Mouse (Mus musculus) hindbrain, embryonic 13.5 days (tissue): Measurements from ENCODE around the gene Iqgap1. TPM values are rescaled to one million over a fixed set of nuclear protein-coding genes. Genes with fewer than 3 reads are reported as not detected.

Source experiments
- ATAC-seq: fragments of 200-750 bp; cut with Nextera tagmentation; 2 replicates; pipeline ENCODE4 v1.8.0; 2017; ENCODE audit warnings: moderate TSS enrichment; ENCODE audit not compliant: low FRiP score
- H3K27ac ChIP-seq: fragments of 300-500 bp; sonication (generic); 2 replicates; pipeline ENCODE4 v1.5.1; 2015; ENCODE audit warnings: inconsistent platforms, mild to moderate bottlenecking, moderate library complexity
- H3K27me3 ChIP-seq: fragments of 300-500 bp; sonication (generic); 2 replicates; pipeline ENCODE4 v1.6.1; 2015; ENCODE audit warnings: mild to moderate bottlenecking, inconsistent platforms
- H3K36me3 ChIP-seq: fragments of 300-500 bp; sonication (generic); 2 replicates; pipeline ENCODE4 v1.6.1; 2015; ENCODE audit warnings: mild to moderate bottlenecking, inconsistent platforms
- H3K4me1 ChIP-seq: fragments of 300-500 bp; sonication (generic); replicated peaks from 2 replicates; pipeline ENCODE4 v1.6.1; 2015; ENCODE audit warnings: inconsistent platforms
- H3K4me2 ChIP-seq: fragments of 300-500 bp; sonication (generic); 2 replicates; pipeline ENCODE4 v1.6.1; 2015; ENCODE audit warnings: inconsistent platforms, mild to moderate bottlenecking, moderate library complexity
- H3K4me3 ChIP-seq: fragments of 300-500 bp; sonication (generic); 2 replicates; pipeline ENCODE4 v1.5.1; 2015; ENCODE audit warnings: mild to moderate bottlenecking, inconsistent platforms
- H3K9ac ChIP-seq: fragments of 300-500 bp; sonication (generic); 2 replicates; pipeline ENCODE4 v1.6.1; 2015; ENCODE audit warnings: mild to moderate bottlenecking, inconsistent platforms
- H3K9me3 ChIP-seq: fragments of 300-500 bp; sonication (generic); 2 replicates; pipeline ENCODE4 v1.6.1; 2016; ENCODE audit warnings: inconsistent platforms
- WGBS: fragments of 180-500 bp; shearing (Covaris S2); methylation state at CpG from one replicate; pipeline ENCODE4 v1.1.7; 2015; 5-methylcytosine and 5-hydroxymethylcytosine counted together
- polyA plus RNA-seq: library from polyadenylated mRNA; unstranded; fragments of >200 nt; fragmentation: Nextera tagmentation; extraction: Ambion mirVana; gene quantifications from 2 replicates; pipeline ENCODE4 v1.2.1, GENCODE M21; 2015

The Iqgap1 gene
- polyA plus RNA-seq, 1 experiment from 2014 or later, result 21.1 TPM

DNA sequence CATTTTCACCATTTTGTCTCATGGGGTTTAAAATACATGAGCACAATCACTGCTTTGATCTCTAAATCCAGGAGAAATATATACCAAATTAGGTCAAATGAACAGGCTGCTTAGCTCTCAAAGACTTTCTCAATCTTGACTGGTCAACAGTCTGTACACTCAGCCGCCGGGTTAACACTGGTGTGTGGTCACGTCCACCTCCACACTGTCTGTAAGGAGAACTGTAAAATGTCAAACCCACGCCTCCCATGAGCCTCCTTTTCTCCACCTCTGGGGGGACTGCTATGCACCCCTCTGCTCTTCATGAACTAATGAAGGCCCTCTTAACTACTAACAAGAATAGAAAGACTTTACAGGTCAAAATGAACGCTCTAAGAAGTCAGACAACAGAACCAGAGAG, 36.2 kb downstream of the Iqgap1 start:
- no peak overlapping the region for H3K27ac ChIP-seq
- H3K9ac ChIP-seq, result no peak overlapping the region
- peaks cover 3% of the 10 kb centered on the region; the same call in 1 of the 2 replicates for H3K4me1 ChIP-seq
- no peak overlapping the region for H3K4me3 ChIP-seq
- no peaks in the 10 kb centered on the region for H3K27me3 ChIP-seq
- H3K36me3 ChIP-seq, result peaks cover 12% of the 10 kb centered on the region
- WGBS, result 87% methylated on average over 5 of the region's 5 CpGs
- H3K9me3 ChIP-seq, result no peaks in the 10 kb centered on the region
- ATAC-seq, result no peak
- H3K4me2 ChIP-seq, result no peak overlapping the region

DNA sequence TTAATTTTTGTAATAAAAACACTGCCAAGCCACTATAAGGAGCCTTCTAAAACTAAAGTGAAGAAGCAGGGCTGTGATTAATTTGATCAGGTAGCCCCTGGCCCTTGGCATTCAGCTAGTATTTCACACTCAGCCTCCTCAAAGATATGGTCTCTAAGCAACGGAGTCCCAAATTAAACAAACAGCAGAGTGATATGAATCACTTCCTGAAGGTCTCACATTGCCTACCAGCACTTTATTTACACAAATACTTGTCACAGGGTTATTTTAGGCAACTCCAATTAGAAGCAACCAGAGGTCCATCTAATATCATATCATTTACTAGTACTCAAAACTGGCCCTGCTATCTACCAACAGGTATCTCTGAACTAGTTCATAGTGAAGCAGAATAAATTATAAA, 36.7 kb downstream of the Iqgap1 start:
- H3K27me3 ChIP-seq, result no peaks in the 10 kb centered on the region
- no peak overlapping the region for H3K4me2 ChIP-seq
- no peak overlapping the region for H3K9ac ChIP-seq
- peaks cover 12% of the 10 kb centered on the region for H3K36me3 ChIP-seq
- no peak overlapping the region for H3K27ac ChIP-seq
- 76% methylated on average over 1 of the region's 1 CpGs for WGBS
- H3K9me3 ChIP-seq, result no peaks in the 10 kb centered on the region
- H3K4me1 ChIP-seq, result peaks cover 3% of the 10 kb centered on the region; the same call in 1 of the 2 replicates
- H3K4me3 ChIP-seq, result no peak overlapping the region
- ATAC-seq, result no peak

GRCm38 (mm10) chr7:80788002-80788401, 37.8 kb downstream of the Iqgap1 start:
- Histone ChIP-seq H3K27me3 (no peaks in the 10 kb centered on the region), H3K4me3 (no peak overlapping the region), H3K9me3 (no peaks in the 10 kb centered on the region), H3K27ac (no peak overlapping the region), H3K36me3 (peaks cover 7% of the 10 kb centered on the region), H3K4me2 (no peak overlapping the region), H3K9ac (no peak overlapping the region), H3K4me1 (peaks cover 3% of the 10 kb centered on the region; the same call in 1 of the 2 replicates)
- no peak for ATAC-seq
- 87% methylated on average over 7 of the region's 7 CpGs for WGBS

DNA sequence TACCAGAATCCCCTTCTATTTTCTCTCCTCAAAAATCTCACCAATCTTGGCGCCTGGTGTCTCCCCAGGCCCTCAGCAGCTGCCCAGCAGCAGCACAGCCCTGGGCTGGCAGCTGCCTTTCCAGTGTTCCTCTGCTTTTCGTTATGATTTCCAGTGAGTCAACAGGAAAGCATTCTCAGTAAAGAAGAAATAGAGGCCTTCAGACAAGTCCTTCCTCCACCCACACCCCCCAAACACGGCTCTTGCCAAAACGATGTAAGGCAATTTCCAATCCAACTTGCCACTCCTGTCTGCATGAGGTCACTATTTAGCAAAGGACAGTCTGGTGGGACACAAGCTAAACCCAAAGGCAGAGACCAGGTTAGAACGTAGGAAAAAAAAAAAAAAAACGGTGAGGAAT, 39.0 kb downstream of the Iqgap1 start:
- no peaks in the 10 kb centered on the region for H3K9me3 ChIP-seq
- H3K27ac ChIP-seq, result no peak overlapping the region
- no peaks in the 10 kb centered on the region for H3K36me3 ChIP-seq
- ATAC-seq, result no peak
- H3K4me1 ChIP-seq, result peaks cover 6% of the 10 kb centered on the region; the same call in 1 of the 2 replicates
- H3K4me2 ChIP-seq, result no peak overlapping the region
- H3K9ac ChIP-seq, result no peak overlapping the region
- no peaks in the 10 kb centered on the region for H3K27me3 ChIP-seq
- 80% methylated on average over 6 of the region's 6 CpGs for WGBS
- H3K4me3 ChIP-seq, result no peak overlapping the region

DNA sequence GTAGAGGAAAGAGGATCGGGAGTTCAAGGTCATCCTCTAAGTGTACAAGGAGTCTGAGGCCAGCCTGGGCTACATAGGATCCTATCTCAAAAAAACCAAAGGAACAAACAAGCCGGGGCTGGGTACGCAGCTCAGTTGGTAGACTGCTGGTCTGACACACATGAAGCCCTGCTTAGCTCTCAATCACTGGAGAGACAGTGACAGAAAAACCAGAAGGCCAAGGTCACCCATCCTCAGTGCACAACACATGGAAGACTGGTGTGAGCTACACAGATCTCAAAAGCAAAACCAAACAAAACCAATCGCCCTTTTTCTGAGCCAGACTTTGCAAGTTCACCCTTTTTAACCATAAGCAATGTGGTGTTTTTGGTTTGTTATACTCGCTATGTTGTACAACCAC, 41.9 kb downstream of the Iqgap1 start:
- no peaks in the 10 kb centered on the region for H3K27me3 ChIP-seq
- no peak overlapping the region for H3K4me3 ChIP-seq
- peaks cover 7% of the 10 kb centered on the region; the same call in 1 of the 2 replicates for H3K4me1 ChIP-seq
- H3K4me2 ChIP-seq, result no peak overlapping the region
- no peak overlapping the region for H3K9ac ChIP-seq
- no peak for ATAC-seq
- 92% methylated on average over 5 of the region's 5 CpGs for WGBS
- H3K9me3 ChIP-seq, result no peaks in the 10 kb centered on the region
- no peaks in the 10 kb centered on the region for H3K36me3 ChIP-seq
- no peak overlapping the region for H3K27ac ChIP-seq

DNA sequence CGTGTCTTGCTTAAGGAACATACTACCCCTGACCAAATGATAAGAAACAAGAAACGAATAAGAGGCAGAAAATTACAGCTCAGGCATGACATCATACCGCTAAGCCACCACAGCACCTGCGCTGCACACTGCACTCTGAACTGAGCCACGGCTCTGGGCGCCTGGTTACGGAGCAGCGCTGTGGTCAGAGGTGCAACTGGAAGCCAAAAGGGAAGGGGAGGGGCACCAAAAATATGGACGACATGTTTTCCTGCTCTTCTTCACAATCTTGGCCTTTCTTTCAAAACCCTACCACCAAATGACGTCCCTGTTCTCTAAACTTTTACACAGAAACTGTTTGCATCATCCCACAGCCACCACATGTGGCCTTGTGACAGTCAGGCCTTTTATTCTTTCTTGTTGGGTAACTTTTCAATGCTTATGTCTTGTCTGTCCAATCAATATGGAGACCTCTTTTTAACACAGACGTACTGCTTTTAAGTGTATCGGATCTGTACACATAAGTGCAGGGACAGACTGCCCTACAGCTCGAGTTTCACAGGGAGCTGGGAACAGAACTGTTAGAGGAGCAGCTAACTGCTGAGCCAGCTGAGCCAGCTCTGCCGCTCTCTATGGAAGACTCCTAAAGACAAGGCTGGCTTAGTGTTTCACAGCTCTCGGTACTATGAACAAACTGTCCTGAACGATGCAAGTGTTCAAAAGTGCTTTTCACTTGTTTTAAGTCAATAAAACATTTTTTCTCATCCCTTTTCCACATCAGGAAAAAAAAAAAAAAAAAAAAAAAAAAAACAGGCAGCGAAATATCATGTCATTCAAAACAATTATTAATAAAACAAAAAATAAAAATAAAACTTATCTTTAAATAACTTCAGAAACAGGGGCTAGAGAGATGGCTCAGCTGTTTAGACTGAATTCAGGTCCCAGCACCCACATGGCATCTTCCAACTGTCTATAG, 43.3 kb downstream of the Iqgap1 start:
- Histone ChIP-seq H3K27ac (no peak overlapping the region), H3K27me3 (no peaks in the 10 kb centered on the region), H3K4me2 (no peak overlapping the region), H3K9me3 (no peaks in the 10 kb centered on the region), H3K9ac (no peak overlapping the region), H3K4me1 (peaks cover 7% of the 10 kb centered on the region; the same call in 1 of the 2 replicates), H3K4me3 (no peak overlapping the region), H3K36me3 (no peaks in the 10 kb centered on the region)
- WGBS, result 79% methylated on average over 17 of the region's 17 CpGs
- no peak for ATAC-seq

GRCm38 (mm10) chr7:80781444-80782120, 44.2 kb downstream of the Iqgap1 start:
- Histone ChIP-seq H3K9ac (no peak overlapping the region), H3K9me3 (no peaks in the 10 kb centered on the region), H3K27ac (no peak overlapping the region), H3K27me3 (no peaks in the 10 kb centered on the region), H3K36me3 (no peaks in the 10 kb centered on the region), H3K4me2 (no peak overlapping the region), H3K4me3 (no peak overlapping the region), H3K4me1 (peaks cover 7% of the 10 kb centered on the region; the same call in 1 of the 2 replicates)
- 74% methylated on average over 9 of the region's 9 CpGs for WGBS
- ATAC-seq, result no peak

- Histone ChIP-seq H3K4me1 (peaks cover 11% of the 10 kb centered on the region; the same call in 1 of the 2 replicates), H3K36me3 (no peaks in the 10 kb centered on the region), H3K4me2 (no peak overlapping the region), H3K9ac (no peak overlapping the region), H3K9me3 (no peaks in the 10 kb centered on the region), H3K4me3 (no peak overlapping the region), H3K27ac (no peak overlapping the region), H3K27me3 (no peaks in the 10 kb centered on the region)
- WGBS, result 85% methylated on average over 12 of the region's 12 CpGs
- no peak for ATAC-seq
These were observed 46.7 kb downstream of the Iqgap1 start for GRCm38 (mm10) chr7:80778958-80779669.

- H3K9me3 ChIP-seq, result no peaks in the 10 kb centered on the region
- 97% methylated on average over 6 of the region's 6 CpGs for WGBS
- H3K4me3 ChIP-seq, result no peak overlapping the region
- no peaks in the 10 kb centered on the region for H3K27me3 ChIP-seq
- H3K36me3 ChIP-seq, result no peaks in the 10 kb centered on the region
- H3K4me1 ChIP-seq, result peaks cover 11% of the 10 kb centered on the region; the same call in 1 of the 2 replicates
- no peak overlapping the region for H3K4me2 ChIP-seq
- H3K27ac ChIP-seq, result no peak overlapping the region
- ATAC-seq, result no peak
- H3K9ac ChIP-seq, result no peak overlapping the region
These were observed 47.4 kb downstream of the Iqgap1 start for GRCm38 (mm10) chr7:80778376-80778775.

GRCm38 (mm10) chr7:80777151-80777550, 48.6 kb downstream of the Iqgap1 start:
- no peak for ATAC-seq
- Histone ChIP-seq H3K4me3 (no peak overlapping the region), H3K9ac (no peak overlapping the region), H3K27ac (no peak overlapping the region), H3K9me3 (no peaks in the 10 kb centered on the region), H3K4me2 (no peak overlapping the region), H3K27me3 (no peaks in the 10 kb centered on the region), H3K36me3 (no peaks in the 10 kb centered on the region), H3K4me1 (peaks cover 11% of the 10 kb centered on the region; the same call in 1 of the 2 replicates)
- 83% methylated on average over 8 of the region's 8 CpGs for WGBS

GRCm38 (mm10) chr7:80776090-80776489, 49.7 kb downstream of the Iqgap1 start:
- 88% methylated on average over 3 of the region's 3 CpGs for WGBS
- Histone ChIP-seq H3K27me3 (no peaks in the 10 kb centered on the region), H3K36me3 (no peaks in the 10 kb centered on the region), H3K4me3 (no peak overlapping the region), H3K4me2 (no peak overlapping the region), H3K9ac (no peak overlapping the region), H3K9me3 (no peaks in the 10 kb centered on the region), H3K4me1 (peaks cover 4% of the 10 kb centered on the region; the same call in 1 of the 2 replicates), H3K27ac (no peak overlapping the region)
- ATAC-seq, result no peak

GRCm38 (mm10) chr7:80775448-80775904, 50.3 kb downstream of the Iqgap1 start:
- no peak for ATAC-seq
- H3K9me3 ChIP-seq, result no peaks in the 10 kb centered on the region
- peaks cover 4% of the 10 kb centered on the region; the same call in 1 of the 2 replicates for H3K4me1 ChIP-seq
- H3K36me3 ChIP-seq, result no peaks in the 10 kb centered on the region
- no peak overlapping the region for H3K4me3 ChIP-seq
- H3K4me2 ChIP-seq, result no peak overlapping the region
- WGBS, result 92% methylated on average over 10 of the region's 10 CpGs
- H3K27me3 ChIP-seq, result no peaks in the 10 kb centered on the region
- no peak overlapping the region for H3K27ac ChIP-seq
- H3K9ac ChIP-seq, result no peak overlapping the region
